Mouse (Mus musculus) ZHBTc4 (cell line): ENCODE measurements at regions not wholly inside any gene's neighbourhood (a gene's known extent, or its start where the extent isn't known, plus 50 kb on each side); places are given as distances from the start of the nearest gene placed in this dataset.

ENCODE experiments used
- DNase-seq: peaks from one replicate; pipeline ENCODE4 v3.0.0-alpha.2; 2011; ENCODE audit warnings: low read depth, low spot score

- no peak for DNase-seq
These were observed 323.5 kb downstream of the Ppp3ca start for GRCm38 (mm10) chr3:136993473-136993872.

DNA sequence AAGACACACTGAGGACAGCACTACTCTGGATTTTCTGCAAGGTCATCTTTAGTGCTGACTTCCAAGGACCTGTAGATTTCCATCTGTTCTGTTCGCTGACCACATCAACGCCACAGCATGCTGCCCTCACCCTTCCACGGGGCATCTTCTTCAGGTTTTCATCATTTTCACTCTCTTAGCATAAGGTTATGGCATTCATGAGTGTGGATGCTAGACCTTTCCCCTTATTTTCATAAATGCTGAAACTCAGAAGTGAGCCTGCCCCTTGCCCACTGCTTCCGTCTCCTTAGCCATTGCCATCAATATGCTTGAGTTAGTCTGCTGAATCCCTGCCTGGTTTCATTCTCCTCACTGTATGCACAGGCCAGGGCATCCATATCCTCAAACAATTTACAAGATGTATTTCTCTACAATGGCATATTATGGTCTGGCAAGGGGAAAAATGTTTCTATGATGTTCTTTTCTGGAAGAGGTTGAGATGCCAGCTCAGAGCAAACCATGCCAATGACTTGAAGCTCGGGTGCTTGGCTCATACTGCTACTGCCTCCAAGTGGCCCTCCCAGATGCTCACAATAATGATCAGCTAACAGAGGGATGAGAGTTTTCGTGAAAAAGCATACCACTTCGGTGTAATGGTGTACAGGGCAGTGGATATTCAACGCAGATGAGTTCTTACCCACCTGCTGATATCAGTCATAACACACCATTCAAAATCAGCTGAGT lies 324.6 kb downstream of the Ppp3ca start:
- DNase-seq = no peak

GRCm38 (mm10) chr3:136995611-136996335 lies 325.8 kb downstream of the Ppp3ca start:
- no peak for DNase-seq

- no peak for DNase-seq
These were observed 326.5 kb downstream of the Ppp3ca start for GRCm38 (mm10) chr3:136996381-136996895.

DNA sequence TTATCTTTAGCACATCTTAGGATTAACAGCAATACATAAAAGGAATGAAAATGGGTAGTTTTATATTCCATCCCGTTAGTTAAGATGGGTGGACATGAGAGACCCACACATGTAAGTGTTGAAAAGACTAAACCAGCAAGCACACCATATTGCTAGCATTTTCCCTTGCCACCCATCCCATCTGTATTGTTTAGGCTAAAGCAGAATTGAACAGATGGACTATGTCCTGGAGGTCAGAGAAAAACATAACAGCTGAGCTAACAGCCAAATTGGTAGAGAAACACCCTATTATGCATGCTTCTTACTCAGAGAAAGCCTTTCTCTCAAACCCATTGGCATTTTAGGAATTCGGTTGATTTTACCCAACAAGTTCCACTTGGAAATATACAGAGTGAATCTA lies 329.3 kb upstream of the Emcn start:
- no peak for DNase-seq

DNA sequence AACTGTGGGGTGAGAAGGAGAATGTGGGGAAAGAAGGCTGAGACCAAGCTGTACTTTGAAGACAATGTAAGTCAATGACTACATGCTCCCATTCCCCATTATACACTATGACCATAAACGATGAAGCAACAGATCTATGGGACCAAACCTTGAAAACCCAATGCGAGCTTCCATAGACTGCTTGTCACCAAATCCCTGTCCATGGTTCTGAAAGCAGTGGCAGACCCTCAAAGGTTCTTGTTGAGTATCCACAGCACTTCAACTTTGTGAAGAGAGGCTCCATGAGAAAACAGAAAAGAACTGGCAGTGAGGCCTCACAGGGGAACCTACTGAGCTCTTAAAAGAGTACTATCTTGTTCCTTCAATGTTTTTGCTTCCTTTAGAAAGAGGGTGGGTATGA lies 326.2 kb upstream of the Emcn start:
- DNase-seq = peak; percentile 46

DNA sequence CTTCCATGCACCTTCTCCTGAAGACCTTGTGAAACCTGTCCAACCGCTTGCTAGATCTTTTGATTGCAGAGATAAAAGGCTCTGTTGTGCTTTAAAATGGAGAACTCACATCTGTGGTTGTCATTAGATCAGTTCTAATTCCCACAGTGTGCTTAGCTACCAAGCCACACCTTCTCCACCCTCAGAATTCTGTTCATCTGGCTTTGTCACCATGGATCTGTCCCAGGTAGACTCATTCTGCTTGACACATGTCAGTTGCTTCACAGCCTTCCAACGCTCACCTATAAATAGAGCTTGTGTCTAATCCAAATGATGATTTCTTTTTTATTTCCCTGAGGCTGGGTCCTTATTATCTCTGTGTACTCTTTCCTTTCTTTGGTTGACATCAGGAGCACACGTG lies 325.7 kb upstream of the Emcn start:
- DNase-seq = no peak

- DNase-seq = no peak
These were observed 320.8 kb upstream of the Emcn start for GRCm38 (mm10) chr3:137019971-137020634.

DNA sequence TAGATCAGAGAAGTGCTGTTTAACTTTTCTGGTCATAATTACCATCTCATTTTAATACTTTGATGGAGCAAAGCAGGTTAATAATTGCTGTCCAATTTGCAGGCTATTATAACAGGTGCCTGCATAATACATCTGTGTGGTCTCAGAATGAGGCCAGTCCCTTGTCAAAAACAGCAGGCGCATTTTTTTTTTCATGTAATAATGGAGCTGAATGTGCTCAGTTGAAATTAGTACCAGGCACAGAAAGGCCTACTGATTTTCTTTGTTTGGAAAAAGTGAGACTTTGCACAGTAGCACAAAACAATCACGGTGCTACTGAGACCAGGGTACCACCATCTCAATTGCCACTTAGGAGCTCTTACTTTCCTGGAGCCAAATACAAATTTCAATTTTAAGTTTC lies 311.3 kb upstream of the Emcn start:
- DNase-seq = no peak

- no peak for DNase-seq
These were observed 308.1 kb upstream of the Emcn start for GRCm38 (mm10) chr3:137032802-137033201.

DNA sequence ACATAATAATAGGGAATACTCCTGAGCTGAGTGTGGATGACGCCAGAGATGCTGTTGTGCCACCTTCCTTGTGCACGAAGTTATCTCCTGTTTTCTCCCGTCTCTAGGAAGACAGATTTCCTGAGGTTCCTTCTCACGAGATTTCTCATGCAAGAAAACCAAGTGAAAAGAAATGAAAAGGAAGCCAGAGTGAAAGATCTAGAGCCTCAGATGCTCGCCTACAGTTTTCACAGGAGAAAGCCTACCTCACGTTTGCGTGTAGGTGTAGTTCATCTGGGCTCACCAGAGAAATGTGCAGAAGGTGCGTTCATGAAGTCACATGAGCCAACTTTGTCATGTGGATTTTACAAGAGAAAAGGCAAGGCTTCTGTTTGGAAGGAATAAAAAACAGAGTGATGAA lies 301.2 kb upstream of the Emcn start:
- no peak for DNase-seq

DNA sequence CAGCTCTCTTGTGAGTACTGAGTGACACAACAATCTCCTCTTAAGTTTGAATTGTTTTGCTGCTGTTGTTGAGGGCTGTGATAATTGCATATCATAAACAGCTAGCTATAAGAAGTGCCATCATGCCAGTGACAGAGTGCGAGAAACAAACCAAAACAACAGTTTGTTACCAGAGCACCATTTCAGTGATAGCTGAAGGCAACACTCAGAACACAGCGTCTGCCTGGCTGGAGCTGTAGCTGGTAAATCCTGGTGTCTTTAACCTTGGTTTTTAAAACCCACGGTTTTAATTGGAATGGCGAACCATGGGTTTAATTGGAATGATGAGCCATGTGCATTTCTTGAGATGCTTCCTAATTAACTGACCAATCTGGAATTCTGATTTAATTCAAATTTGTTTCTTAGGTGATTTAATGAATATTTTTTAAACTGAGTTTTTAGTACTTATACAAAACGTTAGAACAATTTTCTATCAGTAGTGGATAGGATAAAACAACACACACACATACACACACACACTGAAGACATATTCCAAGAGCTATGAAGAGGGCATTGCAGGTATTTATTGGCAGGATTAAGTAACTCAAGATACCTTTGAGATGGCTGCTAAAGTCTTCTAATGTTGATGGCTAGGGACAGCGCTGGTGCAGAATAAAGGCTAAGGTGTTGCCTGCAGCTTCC lies 284.2 kb upstream of the Emcn start:
- DNase-seq = no peak

- no peak for DNase-seq
These were observed 283.5 kb upstream of the Emcn start for GRCm38 (mm10) chr3:137057225-137057910.

DNA sequence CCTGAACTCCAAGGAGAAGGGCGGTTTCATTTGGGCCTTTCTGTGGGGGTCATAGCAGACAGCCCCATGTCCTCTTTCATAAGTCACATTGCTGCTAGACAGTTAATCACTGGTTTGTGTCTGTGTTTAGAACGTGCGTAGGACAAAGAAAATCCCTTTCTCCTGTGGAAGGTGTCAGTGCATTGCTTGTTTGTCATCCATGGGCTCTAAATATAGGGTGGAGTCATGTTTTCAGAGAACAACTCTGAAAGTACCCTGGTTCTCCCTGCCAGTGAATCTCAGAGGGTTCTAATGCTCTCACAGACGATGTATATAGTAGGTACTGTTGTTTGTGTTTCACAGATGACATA lies 283.0 kb upstream of the Emcn start:
- DNase-seq = no peak

GRCm38 (mm10) chr3:137062067-137062466 lies 278.8 kb upstream of the Emcn start:
- DNase-seq = no peak

DNA sequence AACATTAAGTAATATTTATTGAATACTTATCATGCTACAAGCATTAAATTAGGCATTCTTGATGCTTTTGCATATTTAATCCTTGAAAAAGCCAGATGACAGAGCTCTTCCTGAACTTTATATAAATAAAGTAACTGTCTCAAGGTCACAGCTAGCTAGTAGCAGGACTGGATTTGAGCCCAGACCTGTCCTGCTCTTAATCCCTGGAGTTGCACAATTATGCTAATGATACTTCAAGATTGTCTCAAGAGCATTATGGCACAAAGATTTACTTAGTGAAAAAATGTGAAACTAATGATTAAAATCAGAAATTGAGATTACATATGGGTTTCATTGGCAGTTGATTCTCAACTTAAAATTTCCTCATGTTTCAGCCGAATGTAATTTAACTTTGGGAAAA lies 273.5 kb upstream of the Emcn start:
- DNase-seq = no peak

- no peak for DNase-seq
These were observed 271.5 kb upstream of the Emcn start for GRCm38 (mm10) chr3:137069334-137069733.

DNA sequence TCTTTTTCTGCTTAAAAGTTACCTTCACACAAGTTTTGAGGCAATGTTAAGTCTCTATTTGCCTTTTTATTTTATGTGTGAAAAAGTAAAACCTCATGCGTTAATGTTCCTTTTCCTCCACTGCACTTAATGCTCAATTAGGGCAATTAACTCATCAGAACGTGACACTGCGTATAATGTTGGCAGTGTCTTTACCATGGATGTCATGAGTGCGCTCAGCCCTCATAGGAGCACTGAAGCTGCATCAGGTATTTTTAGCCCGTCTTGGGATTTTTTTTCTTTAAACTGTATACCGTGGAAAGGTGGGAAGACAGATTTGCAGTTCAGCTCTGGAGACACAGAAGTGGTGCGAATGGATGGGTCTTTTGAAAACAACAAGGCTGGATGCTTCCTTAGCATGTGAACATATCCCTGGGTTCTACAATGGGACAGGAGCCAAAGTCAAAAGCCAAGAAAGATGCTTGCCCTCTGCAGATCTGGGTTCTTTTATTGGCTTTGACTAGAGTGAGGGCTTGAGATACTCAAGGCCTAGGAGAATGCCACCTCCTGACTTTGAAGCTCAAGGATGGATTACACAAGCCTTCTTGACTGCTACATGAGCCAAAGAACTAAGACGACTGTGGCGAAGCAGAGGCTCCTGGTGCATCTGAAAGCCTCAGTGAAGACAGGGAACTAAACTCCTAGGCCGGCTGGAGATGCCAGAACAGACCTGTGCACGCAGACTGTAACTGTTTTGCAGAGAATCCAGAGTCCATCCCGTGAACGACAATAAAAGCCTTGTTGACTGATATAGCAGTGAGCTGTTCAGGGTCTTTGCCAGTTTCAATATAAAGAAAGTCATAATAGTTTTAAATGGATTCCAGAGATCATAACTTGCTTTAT lies 262.9 kb upstream of the Emcn start:
- no peak for DNase-seq

- DNase-seq = no peak
These were observed 262.3 kb upstream of the Emcn start for GRCm38 (mm10) chr3:137078600-137078975.

- DNase-seq = no peak
These were observed 254.0 kb upstream of the Emcn start for GRCm38 (mm10) chr3:137086896-137087295.
